Mouse (Mus musculus) limb, embryonic 14.5 days (tissue): ENCODE measurements at regions not wholly inside any gene's neighbourhood (a gene's known extent, or its start where the extent isn't known, plus 50 kb on each side); places are given as distances from the start of the nearest gene placed in this dataset.

ENCODE experiments used
- ATAC-seq: fragments of 200-750 bp; cut with Nextera tagmentation; 2 replicates; pipeline ENCODE4 v1.8.0; 2017; ENCODE audit warnings: low read depth, moderate number of reproducible peaks, moderate TSS enrichment; ENCODE audit not compliant: low FRiP score
- DNase-seq: peaks from one replicate; pipeline ENCODE4 v3.0.0-alpha.2; 2015; ENCODE audit warnings: low spot score
- H3K27ac ChIP-seq: fragments of 300-500 bp; sonication (generic); replicated peaks from 2 replicates; pipeline ENCODE4 v1.5.1; 2014; ENCODE audit warnings: low read depth, mild to moderate bottlenecking, low read length, moderate library complexity, mixed read lengths
- H3K27me3 ChIP-seq: fragments of 300-500 bp; sonication (generic); 2 replicates; pipeline ENCODE4 v1.6.1; 2014; ENCODE audit warnings: low read length, mixed read lengths; ENCODE audit not compliant: control insufficient read depth, insufficient read depth
- H3K36me3 ChIP-seq: fragments of 300-500 bp; sonication (generic); 2 replicates; pipeline ENCODE4 v1.6.1; 2014; ENCODE audit warnings: mild to moderate bottlenecking, low read length, moderate library complexity, mixed read lengths; ENCODE audit not compliant: control insufficient read depth, insufficient read depth
- H3K4me1 ChIP-seq: fragments of 300-500 bp; sonication (generic); 2 replicates; pipeline ENCODE4 v1.6.1; 2014; ENCODE audit warnings: antibody characterized with exemption, low read length, mixed read lengths; ENCODE audit not compliant: control insufficient read depth, insufficient read depth
- H3K4me2 ChIP-seq: fragments of 300-500 bp; sonication (generic); replicated peaks from 2 replicates; pipeline ENCODE4 v1.6.1; 2014; ENCODE audit warnings: low read depth, mild to moderate bottlenecking, low read length, moderate library complexity; ENCODE audit not compliant: severe bottlenecking
- H3K4me3 ChIP-seq: fragments of 300-500 bp; sonication (generic); replicated peaks from 2 replicates; pipeline ENCODE4 v1.5.1; 2014; ENCODE audit warnings: low read length
- H3K9ac ChIP-seq: fragments of 300-500 bp; sonication (generic); 2 replicates; pipeline ENCODE4 v1.6.1; 2014; ENCODE audit warnings: mild to moderate bottlenecking, low read depth, low read length, moderate library complexity; ENCODE audit not compliant: severe bottlenecking
- H3K9me3 ChIP-seq: fragments of 300-500 bp; sonication (generic); 2 replicates; pipeline ENCODE4 v1.6.1; 2016; ENCODE audit warnings: low read length; ENCODE audit not compliant: control insufficient read depth
- POLR2A ChIP-seq: fragments of 200-500 bp; IDR thresholded peaks from 2 replicates; pipeline ENCODE4 v1.8.0; 2012; ENCODE audit warnings: inconsistent platforms, mild to moderate bottlenecking, moderate library complexity, borderline replicate concordance; ENCODE audit not compliant: insufficient read depth, insufficient read length; ENCODE audit errors: extremely low read depth
- WGBS: fragments of 180-500 bp; shearing (Covaris S2); extraction: QIAGEN DNeasy Blood & Tissue Kit; methylation state at CpG from one replicate; pipeline ENCODE4 v1.1.7; 2014; 5-methylcytosine and 5-hydroxymethylcytosine counted together

GRCm38 (mm10) chr5:42987710-42988466, 245.1 kb upstream of the Cpeb2 start:
- Histone ChIP-seq H3K27ac (no peak overlapping the region), H3K9ac (no peak overlapping the region), H3K9me3 (no peaks in the 10 kb centered on the region), H3K4me1 (no peaks in the 10 kb centered on the region), H3K27me3 (no peaks in the 10 kb centered on the region), H3K36me3 (no peaks in the 10 kb centered on the region), H3K4me3 (no peak overlapping the region), H3K4me2 (no peak overlapping the region)
- no peak for TF ChIP-seq POLR2A
- WGBS = 75% methylated on average over 3 of the region's 3 CpGs
- DNase-seq (peak; percentile 22), ATAC-seq (no peak)

DNA sequence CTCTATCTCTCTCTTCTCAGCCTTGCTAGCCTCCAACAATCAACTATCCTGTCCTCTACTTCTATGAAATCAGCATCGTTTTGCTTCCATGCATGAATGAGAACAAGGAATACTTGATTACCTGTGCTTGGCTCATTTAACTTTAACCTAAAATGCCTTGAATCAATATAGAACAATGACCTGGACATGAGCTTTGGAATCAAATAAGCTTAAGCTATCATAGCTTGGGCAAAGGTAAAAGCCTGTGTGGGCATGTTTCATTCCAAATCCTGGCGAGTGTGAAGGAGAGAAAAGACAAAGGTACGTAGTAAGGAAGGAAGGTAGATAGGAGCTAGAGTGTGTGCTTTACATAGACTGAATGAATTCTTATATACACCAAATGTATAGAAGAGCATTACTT, 243.7 kb upstream of the Cpeb2 start:
- H3K27me3 ChIP-seq = no peaks in the 10 kb centered on the region
- no peak for ATAC-seq
- no peaks in the 10 kb centered on the region for H3K4me1 ChIP-seq
- no peak overlapping the region for H3K27ac ChIP-seq
- no peak for TF ChIP-seq POLR2A
- H3K4me2 ChIP-seq = no peak overlapping the region
- H3K36me3 ChIP-seq = no peaks in the 10 kb centered on the region
- H3K9ac ChIP-seq = no peak overlapping the region
- WGBS = 86% methylated on average over 3 of the region's 3 CpGs
- no peak for DNase-seq
- no peak overlapping the region for H3K4me3 ChIP-seq
- H3K9me3 ChIP-seq = no peaks in the 10 kb centered on the region

GRCm38 (mm10) chr5:43024006-43024593, 208.9 kb upstream of the Cpeb2 start:
- Histone ChIP-seq H3K36me3 (no peaks in the 10 kb centered on the region), H3K9ac (no peak overlapping the region), H3K27ac (no peak overlapping the region), H3K4me1 (peaks cover 11% of the 10 kb centered on the region; the same call in 1 of the 2 replicates), H3K9me3 (no peaks in the 10 kb centered on the region), H3K4me2 (no peak overlapping the region), H3K27me3 (no peaks in the 10 kb centered on the region), H3K4me3 (no peak overlapping the region)
- peak; percentile 47; the same call in 1 of the 2 replicates for ATAC-seq
- WGBS = 54% methylated on average over 7 of the region's 7 CpGs
- peak; percentile 43 for DNase-seq
- no peak for TF ChIP-seq POLR2A

GRCm38 (mm10) chr5:43031285-43031684, 201.7 kb upstream of the Cpeb2 start:
- no peaks in the 10 kb centered on the region for H3K9me3 ChIP-seq
- no peaks in the 10 kb centered on the region for H3K36me3 ChIP-seq
- TF ChIP-seq POLR2A = no peak
- no peaks in the 10 kb centered on the region for H3K27me3 ChIP-seq
- no peak overlapping the region for H3K4me2 ChIP-seq
- ATAC-seq (no peak), DNase-seq (no peak)
- no peaks in the 10 kb centered on the region for H3K4me1 ChIP-seq
- WGBS = 81% methylated on average over 3 of the region's 3 CpGs
- no peak overlapping the region for H3K9ac ChIP-seq
- no peak overlapping the region for H3K27ac ChIP-seq
- H3K4me3 ChIP-seq = no peak overlapping the region

DNA sequence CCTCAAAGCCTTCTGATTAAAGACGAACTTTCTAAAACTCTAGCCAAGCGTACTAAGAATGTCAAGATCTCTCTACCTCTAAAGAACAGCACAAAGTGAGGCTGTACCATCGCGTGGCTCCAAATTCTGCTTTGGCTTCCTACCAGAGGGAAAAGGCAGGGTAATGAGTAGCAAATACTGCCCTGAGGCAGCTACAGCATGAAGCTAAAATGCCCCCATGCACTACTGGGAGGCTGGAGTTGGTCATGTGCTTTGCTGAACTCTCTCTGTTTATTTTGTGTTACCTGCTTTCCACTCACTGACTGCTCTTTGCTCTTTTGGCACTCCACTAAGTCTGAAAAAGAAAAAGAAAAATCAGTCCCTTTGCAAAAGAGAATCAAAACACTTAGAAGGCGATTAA, 201.1 kb upstream of the Cpeb2 start:
- no peak overlapping the region for H3K9ac ChIP-seq
- no peak for TF ChIP-seq POLR2A
- H3K9me3 ChIP-seq = no peaks in the 10 kb centered on the region
- no peak overlapping the region for H3K4me3 ChIP-seq
- H3K4me2 ChIP-seq = no peak overlapping the region
- H3K27ac ChIP-seq = no peak overlapping the region
- no peaks in the 10 kb centered on the region for H3K36me3 ChIP-seq
- no peaks in the 10 kb centered on the region for H3K4me1 ChIP-seq
- ATAC-seq (no peak), DNase-seq (no peak)
- 79% methylated on average over 5 of the region's 5 CpGs for WGBS
- no peaks in the 10 kb centered on the region for H3K27me3 ChIP-seq
